Mouse (Mus musculus): Measurements from ENCODE around the gene Ring1. TPM values are rescaled to one million over a fixed set of nuclear protein-coding genes. Genes with fewer than 3 reads are reported as not detected.

Gene Ring1
- polyA plus RNA-seq, 1 experiment from 2014 or later: 7.5 TPM

GRCm38 (mm10) chr17:34031465-34032173 is 7.1 kb upstream of the Ring1 start, which contains the start of the genes Slc39a7 and Rxrb:
Gene Slc39a7, minus strand, starts transcription at chr17:34031682.
Gene Rxrb, plus strand, starts transcription at chr17:34031812.
- Histone ChIP-seq H3K27ac (ENCODE audit: low read length) (peak within 1 kb of the TSS; percentile 94), H3K36me3 (ENCODE audit: control insufficient read depth, insufficient read depth, low read length) (peaks cover 43% of the 10 kb centered on the region), H3K4me1 (ENCODE audit: control insufficient read depth, insufficient read depth, low read length) (peaks cover 30% of the 10 kb centered on the region), H3K4me2 (replicated peaks; ENCODE audit: low read depth, low read length) (peak within 1 kb of the TSS; percentile 99), H3K4me3 (ENCODE audit: low read depth, low read length) (peak within 1 kb of the TSS; percentile 65), H3K27me3 (ENCODE audit: control insufficient read depth, insufficient read depth, low read length) (no peaks in the 10 kb centered on the region), H3K9me3 (ENCODE audit: control insufficient read depth, low read depth, low read length) (no peaks in the 10 kb centered on the region), H3K9ac (replicated peaks; ENCODE audit: low read depth, low read length) (peak within 1 kb of the TSS; percentile 94)
- peak; percentile 81 for ATAC-seq (ENCODE audit: insufficient number of reproducible peaks, insufficient read depth, low FRiP score, low read depth)
- under 1% methylated on average over 86 of the region's 88 CpGs for WGBS

GRCm38 (mm10) chr17:34030861-34031326 is 6.4 kb upstream of the Ring1 start:
- no peak for ATAC-seq (ENCODE audit: insufficient number of reproducible peaks, insufficient read depth, low FRiP score, low read depth)
- Histone ChIP-seq H3K4me3 (ENCODE audit: low read depth, low read length) (peak overlapping the region; percentile 65), H3K4me1 (ENCODE audit: control insufficient read depth, insufficient read depth, low read length) (peaks cover 34% of the 10 kb centered on the region), H3K27ac (ENCODE audit: low read length) (peak overlapping the region; percentile 94), H3K4me2 (replicated peaks; ENCODE audit: low read depth, low read length) (peak overlapping the region; percentile 99), H3K9ac (replicated peaks; ENCODE audit: low read depth, low read length) (peak overlapping the region; percentile 94), H3K9me3 (ENCODE audit: control insufficient read depth, low read depth, low read length) (no peaks in the 10 kb centered on the region), H3K27me3 (ENCODE audit: control insufficient read depth, insufficient read depth, low read length) (no peaks in the 10 kb centered on the region), H3K36me3 (ENCODE audit: control insufficient read depth, insufficient read depth, low read length) (peaks cover 36% of the 10 kb centered on the region)
- 4% methylated on average over 20 of the region's 20 CpGs for WGBS

- Histone ChIP-seq H3K4me2 (replicated peaks; ENCODE audit: low read depth, low read length) (peak overlapping the region; percentile 99), H3K4me1 (ENCODE audit: control insufficient read depth, insufficient read depth, low read length) (peaks cover 42% of the 10 kb centered on the region), H3K9ac (replicated peaks; ENCODE audit: low read depth, low read length) (peak overlapping the region; percentile 94), H3K9me3 (ENCODE audit: control insufficient read depth, low read depth, low read length) (no peaks in the 10 kb centered on the region), H3K4me3 (ENCODE audit: low read depth, low read length) (peak overlapping the region; percentile 65), H3K27me3 (ENCODE audit: control insufficient read depth, insufficient read depth, low read length) (no peaks in the 10 kb centered on the region), H3K27ac (ENCODE audit: low read length) (peak overlapping the region; percentile 94; the same call in 1 of the 2 replicates), H3K36me3 (ENCODE audit: control insufficient read depth, insufficient read depth, low read length) (peaks cover 29% of the 10 kb centered on the region)
- WGBS: 76% methylated on average over 21 of the region's 21 CpGs
- no peak for ATAC-seq (ENCODE audit: insufficient number of reproducible peaks, insufficient read depth, low FRiP score, low read depth)
Measured at GRCm38 (mm10) chr17:34029890-34030595, 5.6 kb upstream of the Ring1 start.

- Histone ChIP-seq H3K4me3 (ENCODE audit: low read depth, low read length) (0 out of 2 replicates have a peak overlapping the region, but pooled peaks have one; percentile 65), H3K27me3 (ENCODE audit: control insufficient read depth, insufficient read depth, low read length) (no peaks in the 10 kb centered on the region), H3K9me3 (ENCODE audit: control insufficient read depth, low read depth, low read length) (no peaks in the 10 kb centered on the region), H3K4me1 (ENCODE audit: control insufficient read depth, insufficient read depth, low read length) (peaks cover 42% of the 10 kb centered on the region), H3K36me3 (ENCODE audit: control insufficient read depth, insufficient read depth, low read length) (peaks cover 26% of the 10 kb centered on the region), H3K4me2 (replicated peaks; ENCODE audit: low read depth, low read length) (peak overlapping the region; percentile 99), H3K9ac (replicated peaks; ENCODE audit: low read depth, low read length) (no peak overlapping the region), H3K27ac (ENCODE audit: low read length) (no peak overlapping the region)
- ATAC-seq (ENCODE audit: insufficient number of reproducible peaks, insufficient read depth, low FRiP score, low read depth): no peak
- 88% methylated on average over 18 of the region's 18 CpGs for WGBS
Measured at GRCm38 (mm10) chr17:34029150-34029889, 4.8 kb upstream of the Ring1 start.

- Histone ChIP-seq H3K9me3 (ENCODE audit: control insufficient read depth, low read depth, low read length) (no peaks in the 10 kb centered on the region), H3K4me1 (ENCODE audit: control insufficient read depth, insufficient read depth, low read length) (peaks cover 47% of the 10 kb centered on the region), H3K36me3 (ENCODE audit: control insufficient read depth, insufficient read depth, low read length) (peaks cover 19% of the 10 kb centered on the region), H3K9ac (replicated peaks; ENCODE audit: low read depth, low read length) (no peak overlapping the region), H3K4me3 (ENCODE audit: low read depth, low read length) (peak overlapping the region; percentile 61; the same call in 1 of the 2 replicates), H3K27ac (ENCODE audit: low read length) (peak overlapping the region; percentile 56; the same call in 1 of the 2 replicates), H3K27me3 (ENCODE audit: control insufficient read depth, insufficient read depth, low read length) (no peaks in the 10 kb centered on the region), H3K4me2 (replicated peaks; ENCODE audit: low read depth, low read length) (peak overlapping the region; percentile 96)
- WGBS: 73% methylated on average over 17 of the region's 17 CpGs
- no peak for ATAC-seq (ENCODE audit: insufficient number of reproducible peaks, insufficient read depth, low FRiP score, low read depth)
Measured at GRCm38 (mm10) chr17:34028501-34029149, 4.1 kb upstream of the Ring1 start.

GRCm38 (mm10) chr17:34027656-34028223 is 3.3 kb upstream of the Ring1 start, which contains the start of gene H2-Ke6:
Gene H2-Ke6, minus strand, starts transcription at chr17:34028060.
- H3K9me3 ChIP-seq (ENCODE audit: control insufficient read depth, low read depth, low read length): no peaks in the 10 kb centered on the region
- under 1% methylated on average over 49 of the region's 49 CpGs for WGBS
- peaks cover 41% of the 10 kb centered on the region for H3K4me1 ChIP-seq (ENCODE audit: control insufficient read depth, insufficient read depth, low read length)

GRCm38 (mm10) chr17:34026917-34027655 is 2.6 kb upstream of the Ring1 start:
- H3K4me3 ChIP-seq (ENCODE audit: low read depth, low read length): peak overlapping the region; percentile 61
- no peak for ATAC-seq (ENCODE audit: insufficient number of reproducible peaks, insufficient read depth, low FRiP score, low read depth)
- H3K36me3 ChIP-seq (ENCODE audit: control insufficient read depth, insufficient read depth, low read length): peaks cover 19% of the 10 kb centered on the region
- H3K9ac ChIP-seq (replicated peaks; ENCODE audit: low read depth, low read length): peak overlapping the region; percentile 55
- no peaks in the 10 kb centered on the region for H3K27me3 ChIP-seq (ENCODE audit: control insufficient read depth, insufficient read depth, low read length)
- 8% methylated on average over 36 of the region's 36 CpGs for WGBS
- H3K4me2 ChIP-seq (replicated peaks; ENCODE audit: low read depth, low read length): peak overlapping the region; percentile 96
- peak overlapping the region; percentile 56 for H3K27ac ChIP-seq (ENCODE audit: low read length)
- no peaks in the 10 kb centered on the region for H3K9me3 ChIP-seq (ENCODE audit: control insufficient read depth, low read depth, low read length)
- peaks cover 39% of the 10 kb centered on the region for H3K4me1 ChIP-seq (ENCODE audit: control insufficient read depth, insufficient read depth, low read length)

More at GRCm38 (mm10) chr17:34027656-34028223, 3.3 kb upstream of the Ring1 start, which contains the start of gene H2-Ke6:
- ATAC-seq (ENCODE audit: insufficient number of reproducible peaks, insufficient read depth, low FRiP score, low read depth): peak; percentile 82
- H3K27ac ChIP-seq (ENCODE audit: low read length): peak within 1 kb of the TSS; percentile 56
- peak within 1 kb of the TSS; percentile 96 for H3K4me2 ChIP-seq (replicated peaks; ENCODE audit: low read depth, low read length)
- H3K9ac ChIP-seq (replicated peaks; ENCODE audit: low read depth, low read length): peak within 1 kb of the TSS; percentile 55
- H3K36me3 ChIP-seq (ENCODE audit: control insufficient read depth, insufficient read depth, low read length): peaks cover 19% of the 10 kb centered on the region
- no peaks in the 10 kb centered on the region for H3K27me3 ChIP-seq (ENCODE audit: control insufficient read depth, insufficient read depth, low read length)
- peak within 1 kb of the TSS; percentile 61 for H3K4me3 ChIP-seq (ENCODE audit: low read depth, low read length)
